Mouse (Mus musculus): ENCODE measurements at regions not wholly inside any gene's neighbourhood (a gene's known extent, or its start where the extent isn't known, plus 50 kb on each side); places are given as distances from the start of the nearest gene placed in this dataset.

DNA sequence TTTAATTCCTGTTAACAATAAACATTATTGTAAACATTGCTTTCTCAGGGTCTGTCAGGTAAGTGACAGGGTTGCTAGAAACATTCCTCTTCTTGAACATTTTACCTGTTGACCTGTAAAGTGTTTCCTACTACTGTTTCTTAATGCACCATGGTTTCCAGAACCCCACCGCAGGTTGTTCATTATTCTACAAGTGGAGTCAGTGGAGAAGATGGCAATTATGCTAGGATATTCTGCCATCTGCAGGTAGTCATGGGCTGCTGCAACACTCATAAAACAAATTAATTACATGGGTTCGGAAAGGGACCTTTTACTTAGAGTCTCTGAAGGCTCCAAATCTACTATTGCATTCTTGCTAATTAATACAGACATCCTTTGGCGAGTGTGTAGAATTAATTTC is 239.1 kb upstream of the Pdzrn3 start:
- Histone ChIP-seq H3K4me1 (ENCODE audit: control insufficient read depth, insufficient read depth, low read length) (no peaks in the 10 kb centered on the region), H3K36me3 (ENCODE audit: control insufficient read depth, insufficient read depth, low read length) (no peaks in the 10 kb centered on the region), H3K9ac (ENCODE audit: low read depth, low read length) (no peak overlapping the region), H3K27me3 (ENCODE audit: control insufficient read depth, insufficient read depth, low read length) (no peaks in the 10 kb centered on the region), H3K27ac (no peak overlapping the region), H3K4me3 (no peak overlapping the region), H3K79me2 (replicated peaks; ENCODE audit: control insufficient read depth, insufficient read depth, low read length) (no peaks in the 10 kb centered on the region)
- WGBS: 32% methylated on average over 3 of the region's 3 CpGs
- DNase-seq: no peak
- TF ChIP-seq CTCF (IDR thresholded peaks at IDR 0.05) (peak; percentile 72), POLR2A (IDR thresholded peaks at IDR 0.05; ENCODE audit: insufficient read depth, low read depth, low read length) (no peak), EP300 (IDR thresholded peaks at IDR 0.05; ENCODE audit: insufficient read depth, low read depth, low read length) (no peak)
- intact Hi-C loops (cut with DNase I): loop anchor here (2.0 to 5.0 kb wide), 3 partner anchors 238 to 734 kb away; no protein-coding TSS in a partner anchor

- TF ChIP-seq EP300 (IDR thresholded peaks at IDR 0.05; ENCODE audit: insufficient read depth, low read depth, low read length) (no peak), POLR2A (IDR thresholded peaks at IDR 0.05; ENCODE audit: insufficient read depth, low read depth, low read length) (no peak), CTCF (IDR thresholded peaks at IDR 0.05) (no peak)
- Histone ChIP-seq H3K27ac (no peak overlapping the region), H3K4me3 (no peak overlapping the region), H3K27me3 (ENCODE audit: control insufficient read depth, insufficient read depth, low read length) (no peaks in the 10 kb centered on the region), H3K4me1 (ENCODE audit: control insufficient read depth, insufficient read depth, low read length) (no peaks in the 10 kb centered on the region), H3K36me3 (ENCODE audit: control insufficient read depth, insufficient read depth, low read length) (no peaks in the 10 kb centered on the region), H3K9ac (ENCODE audit: low read depth, low read length) (no peak overlapping the region), H3K79me2 (replicated peaks; ENCODE audit: control insufficient read depth, insufficient read depth, low read length) (no peaks in the 10 kb centered on the region)
- DNase-seq: no peak
- 81% methylated on average over 4 of the region's 4 CpGs for WGBS
- intact Hi-C loops (cut with DNase I): no loop called here
Measured at GRCm38 (mm10) chr6:101609015-101609414, 231.3 kb upstream of the Pdzrn3 start.

DNA sequence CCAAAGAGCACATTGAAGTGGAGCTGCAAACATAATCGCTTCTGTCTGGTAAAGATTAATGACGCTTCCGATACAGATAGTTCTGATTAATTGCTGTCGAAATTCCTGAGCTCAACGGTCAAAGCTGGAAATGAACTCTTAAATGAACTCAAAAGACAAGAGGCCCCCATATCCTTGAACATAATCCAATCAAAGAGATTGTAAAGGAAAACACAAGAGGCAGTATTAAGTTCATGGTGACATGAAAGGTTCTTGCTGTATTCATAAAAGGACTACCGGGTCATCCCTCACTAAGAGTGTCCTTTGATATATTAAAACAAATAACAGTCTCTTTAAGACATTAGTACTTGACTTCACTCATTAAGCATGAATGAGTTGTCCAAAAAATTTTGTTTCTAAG is 225.4 kb upstream of the Pdzrn3 start:
- Histone ChIP-seq H3K36me3 (ENCODE audit: control insufficient read depth, insufficient read depth, low read length) (no peaks in the 10 kb centered on the region), H3K79me2 (replicated peaks; ENCODE audit: control insufficient read depth, insufficient read depth, low read length) (no peaks in the 10 kb centered on the region), H3K9ac (ENCODE audit: low read depth, low read length) (no peak overlapping the region), H3K27ac (no peak overlapping the region), H3K4me3 (no peak overlapping the region), H3K27me3 (ENCODE audit: control insufficient read depth, insufficient read depth, low read length) (no peaks in the 10 kb centered on the region), H3K4me1 (ENCODE audit: control insufficient read depth, insufficient read depth, low read length) (no peaks in the 10 kb centered on the region)
- intact Hi-C loops (cut with DNase I): no loop called here
- DNase-seq: no peak
- 66% methylated on average over 6 of the region's 6 CpGs for WGBS
- TF ChIP-seq POLR2A (IDR thresholded peaks at IDR 0.05; ENCODE audit: insufficient read depth, low read depth, low read length) (no peak), CTCF (IDR thresholded peaks at IDR 0.05) (no peak), EP300 (IDR thresholded peaks at IDR 0.05; ENCODE audit: insufficient read depth, low read depth, low read length) (no peak)

GRCm38 (mm10) chr6:101596995-101597394 is 219.3 kb upstream of the Pdzrn3 start:
- intact Hi-C loops (cut with DNase I): no loop called here
- Histone ChIP-seq H3K4me3 (no peak overlapping the region), H3K9ac (ENCODE audit: low read depth, low read length) (no peak overlapping the region), H3K4me1 (ENCODE audit: control insufficient read depth, insufficient read depth, low read length) (no peaks in the 10 kb centered on the region), H3K27me3 (ENCODE audit: control insufficient read depth, insufficient read depth, low read length) (no peaks in the 10 kb centered on the region), H3K36me3 (ENCODE audit: control insufficient read depth, insufficient read depth, low read length) (no peaks in the 10 kb centered on the region), H3K27ac (no peak overlapping the region), H3K79me2 (replicated peaks; ENCODE audit: control insufficient read depth, insufficient read depth, low read length) (no peaks in the 10 kb centered on the region)
- 79% methylated on average over 2 of the region's 2 CpGs for WGBS
- no peak for DNase-seq
- TF ChIP-seq CTCF (IDR thresholded peaks at IDR 0.05): no peak
- no peak for TF ChIP-seq EP300 (IDR thresholded peaks at IDR 0.05; ENCODE audit: insufficient read depth, low read depth, low read length)
- no peak for TF ChIP-seq POLR2A (IDR thresholded peaks at IDR 0.05; ENCODE audit: insufficient read depth, low read depth, low read length)

- TF ChIP-seq EP300 (IDR thresholded peaks at IDR 0.05; ENCODE audit: insufficient read depth, low read depth, low read length) (no peak), CTCF (IDR thresholded peaks at IDR 0.05) (no peak), POLR2A (IDR thresholded peaks at IDR 0.05; ENCODE audit: insufficient read depth, low read depth, low read length) (no peak)
- H3K4me3 ChIP-seq: no peak overlapping the region
- H3K9ac ChIP-seq (ENCODE audit: low read depth, low read length): no peak overlapping the region
- no peak overlapping the region for H3K27ac ChIP-seq
- WGBS: 62% methylated on average over 12 of the region's 12 CpGs
- H3K27me3 ChIP-seq (ENCODE audit: control insufficient read depth, insufficient read depth, low read length): no peaks in the 10 kb centered on the region
- no peaks in the 10 kb centered on the region for H3K36me3 ChIP-seq (ENCODE audit: control insufficient read depth, insufficient read depth, low read length)
- intact Hi-C loops (cut with DNase I): no loop called here
- no peaks in the 10 kb centered on the region for H3K79me2 ChIP-seq (replicated peaks; ENCODE audit: control insufficient read depth, insufficient read depth, low read length)
- peak in 1 of 2 experiments; percentile 12 for DNase-seq
- no peaks in the 10 kb centered on the region for H3K4me1 ChIP-seq (ENCODE audit: control insufficient read depth, insufficient read depth, low read length)
Measured at GRCm38 (mm10) chr6:101593782-101594641, 216.3 kb upstream of the Pdzrn3 start.

DNA sequence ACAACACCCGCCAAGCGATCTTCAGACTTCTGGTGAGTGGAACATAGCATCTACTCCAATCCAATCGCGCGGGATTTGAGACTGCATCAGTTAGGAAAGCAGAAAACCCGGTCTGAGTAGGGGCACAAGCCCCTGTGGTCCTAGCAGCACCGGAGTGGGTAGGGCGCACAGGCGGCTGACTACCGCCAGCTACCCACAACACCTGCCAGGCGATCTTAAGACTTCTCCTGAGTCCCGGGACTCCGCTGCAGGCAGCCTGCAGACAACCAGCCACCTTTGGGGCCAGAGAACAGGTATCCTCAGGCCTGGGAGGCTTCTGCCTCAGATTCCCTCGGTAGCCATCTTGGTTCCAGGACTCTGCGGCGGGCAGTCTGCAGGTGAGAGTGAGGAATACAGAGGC is 208.2 kb upstream of the Pdzrn3 start:
- H3K27me3 ChIP-seq (ENCODE audit: control insufficient read depth, insufficient read depth, low read length): no peaks in the 10 kb centered on the region
- H3K36me3 ChIP-seq (ENCODE audit: control insufficient read depth, insufficient read depth, low read length): no peaks in the 10 kb centered on the region
- H3K79me2 ChIP-seq (replicated peaks; ENCODE audit: control insufficient read depth, insufficient read depth, low read length): no peaks in the 10 kb centered on the region
- no peaks in the 10 kb centered on the region for H3K4me1 ChIP-seq (ENCODE audit: control insufficient read depth, insufficient read depth, low read length)
- no peak overlapping the region for H3K9ac ChIP-seq (ENCODE audit: low read depth, low read length)
- intact Hi-C loops (cut with DNase I): no loop called here
- H3K4me3 ChIP-seq: no peak overlapping the region
- no peak overlapping the region for H3K27ac ChIP-seq
- WGBS: 73% methylated on average over 16 of the region's 16 CpGs
- no peak for DNase-seq
- no peak for TF ChIP-seq EP300 (IDR thresholded peaks at IDR 0.05; ENCODE audit: insufficient read depth, low read depth, low read length)
- TF ChIP-seq CTCF (IDR thresholded peaks at IDR 0.05): no peak
- no peak for TF ChIP-seq POLR2A (IDR thresholded peaks at IDR 0.05; ENCODE audit: insufficient read depth, low read depth, low read length)
